Mouse (Mus musculus) lung, postnatal 0 days (tissue): ENCODE results near the gene Dennd1a.

Experiments used
- CTCF ChIP-seq: IDR thresholded peaks from 2 replicates; pipeline ENCODE4 v1.5.1; 2016; ENCODE audit warnings: antibody characterized with exemption, mild to moderate bottlenecking
- EP300 ChIP-seq: IDR thresholded peaks from 2 replicates; pipeline ENCODE4 v1.6.1; 2016; ENCODE audit warnings: antibody characterized with exemption, mild to moderate bottlenecking, control low read depth

DNA sequence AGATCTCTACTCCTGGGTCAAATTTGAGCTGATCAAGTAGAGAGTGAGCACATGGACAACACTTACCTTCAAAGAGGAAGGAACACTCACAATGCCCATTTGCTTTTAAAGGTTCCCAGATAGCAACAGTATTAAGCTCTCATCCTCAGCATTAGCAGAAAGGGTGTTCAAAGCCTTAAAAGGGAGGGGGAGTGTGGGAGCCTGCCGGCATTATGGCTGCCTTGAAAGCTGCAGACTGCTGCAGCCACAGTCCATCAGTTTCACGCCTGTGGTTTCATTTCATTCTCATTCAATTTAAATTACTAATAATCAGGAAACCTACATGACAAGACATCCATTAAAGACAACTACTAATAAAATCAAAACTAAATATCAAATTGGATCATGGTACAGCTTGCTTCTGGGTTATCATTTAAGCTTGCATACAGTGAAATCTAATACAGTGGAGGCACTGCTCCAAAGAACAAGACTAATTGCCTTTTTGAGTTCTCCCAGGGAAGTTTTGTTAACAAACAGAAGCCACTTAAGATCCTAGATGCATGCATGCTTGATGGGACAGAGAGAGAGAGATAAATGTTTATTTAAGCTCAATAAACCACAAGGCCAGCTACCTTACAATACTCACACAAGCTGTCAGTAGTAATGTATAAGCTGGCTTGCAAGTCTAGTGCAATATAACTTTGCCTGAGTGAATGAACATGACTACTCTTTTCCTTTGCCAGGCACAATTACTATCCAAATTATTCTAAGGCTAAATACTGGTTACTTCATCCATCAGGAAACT is 192.6 kb downstream of the Dennd1a start:
- no peak for TF ChIP-seq CTCF
- TF ChIP-seq EP300, result no peak
